Mouse (Mus musculus) kidney, embryonic 15.5 days (tissue): ENCODE data around the gene Ppm1k. TPM values are rescaled to one million over a fixed set of nuclear protein-coding genes. Genes with fewer than 3 reads are reported as not detected.

Experiments
- polyA plus RNA-seq: library from polyadenylated mRNA; unstranded; fragments of >200 nt; fragmentation: Nextera tagmentation; extraction: Ambion mirVana; gene quantifications from 2 replicates; pipeline ENCODE4 v1.2.1, GENCODE M21; 2015

Ppm1k gene
- polyA plus RNA-seq, 1 experiment from 2014 or later: 5.0 TPM

Other genes starting within 250 kb of the Ppm1k start
- gene Vmn1r16, start 206.0 kb downstream of the Ppm1k start, polyA plus RNA-seq: not detected in 2 replicates
- not detected in 2 replicates for gene Vmn1r17, start 171.7 kb downstream of the Ppm1k start, polyA plus RNA-seq
- not detected in 2 replicates for gene Vmn1r18, start 139.7 kb downstream of the Ppm1k start, polyA plus RNA-seq
- gene Vmn1r19, start 131.7 kb downstream of the Ppm1k start, polyA plus RNA-seq: not detected in 2 replicates
- gene Vmn1r20, start 106.5 kb downstream of the Ppm1k start, polyA plus RNA-seq: not detected in 2 replicates
- gene Herc6, start 45.5 kb upstream of the Ppm1k start, polyA plus RNA-seq: 3.8 and 4.9 TPM in 2 replicates
- 23.1 and 23.4 TPM in 2 replicates for gene Pyurf, start 156.6 kb upstream of the Ppm1k start, polyA plus RNA-seq
- 33.6 and 34.6 TPM in 2 replicates for gene Lancl2, start 167.1 kb upstream of the Ppm1k start, polyA plus RNA-seq